Mouse (Mus musculus): ENCODE results near the gene Itga2.
A peak's percentile ranks its signal among the peaks of the same experiment; 100 is the strongest.

The Itga2 gene

GRCm38 (mm10) chr13:114822871-114823270, 109.0 kb downstream of the Itga2 start:
- Histone ChIP-seq H3K36me3 (ENCODE audit: control insufficient read depth, insufficient read depth, low read length, poor library complexity, severe bottlenecking) (peaks cover 2% of the 10 kb centered on the region; the same call in 1 of the 2 replicates), H3K27me3 (ENCODE audit: control insufficient read depth, insufficient read depth, low read length, poor library complexity, severe bottlenecking) (no peaks in the 10 kb centered on the region)
- DNase-seq (ENCODE audit: low read depth, low spot score) = no peak

DNA sequence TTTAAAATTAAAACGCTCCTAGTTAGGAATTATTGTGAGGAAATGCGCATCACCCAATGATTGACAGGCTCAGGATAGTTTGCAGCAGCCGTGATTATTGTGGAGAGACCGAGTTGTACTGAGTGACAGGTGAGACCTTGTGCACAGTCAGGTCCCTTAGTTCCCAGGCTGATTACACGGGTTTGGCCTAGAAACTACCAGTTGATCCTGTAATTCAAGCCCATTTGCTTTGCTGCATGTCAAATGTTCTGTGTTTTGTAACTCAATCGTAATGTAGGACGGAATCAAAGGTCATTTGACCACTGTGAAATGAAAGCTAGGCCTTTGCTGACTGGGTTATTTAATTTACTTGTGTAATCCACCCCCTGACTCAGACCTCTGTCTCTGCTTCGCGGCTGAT, 113.4 kb downstream of the Itga2 start:
- H3K27me3 ChIP-seq (ENCODE audit: control insufficient read depth, insufficient read depth, low read length, poor library complexity, severe bottlenecking) = no peaks in the 10 kb centered on the region
- no peaks in the 10 kb centered on the region for H3K36me3 ChIP-seq (ENCODE audit: control insufficient read depth, insufficient read depth, low read length, poor library complexity, severe bottlenecking)
- no peak for DNase-seq (ENCODE audit: low read depth, low spot score)

GRCm38 (mm10) chr13:114817751-114818360, 114.0 kb downstream of the Itga2 start, which contains the start of gene Mocs2:
Gene Mocs2 (plus strand): TSS chr13:114818236.
- no peaks in the 10 kb centered on the region for H3K27me3 ChIP-seq (ENCODE audit: control insufficient read depth, insufficient read depth, low read length, poor library complexity, severe bottlenecking)
- peak; percentile 97 for DNase-seq (ENCODE audit: low read depth, low spot score)
- no peaks in the 10 kb centered on the region for H3K36me3 ChIP-seq (ENCODE audit: control insufficient read depth, insufficient read depth, low read length, poor library complexity, severe bottlenecking)

DNA sequence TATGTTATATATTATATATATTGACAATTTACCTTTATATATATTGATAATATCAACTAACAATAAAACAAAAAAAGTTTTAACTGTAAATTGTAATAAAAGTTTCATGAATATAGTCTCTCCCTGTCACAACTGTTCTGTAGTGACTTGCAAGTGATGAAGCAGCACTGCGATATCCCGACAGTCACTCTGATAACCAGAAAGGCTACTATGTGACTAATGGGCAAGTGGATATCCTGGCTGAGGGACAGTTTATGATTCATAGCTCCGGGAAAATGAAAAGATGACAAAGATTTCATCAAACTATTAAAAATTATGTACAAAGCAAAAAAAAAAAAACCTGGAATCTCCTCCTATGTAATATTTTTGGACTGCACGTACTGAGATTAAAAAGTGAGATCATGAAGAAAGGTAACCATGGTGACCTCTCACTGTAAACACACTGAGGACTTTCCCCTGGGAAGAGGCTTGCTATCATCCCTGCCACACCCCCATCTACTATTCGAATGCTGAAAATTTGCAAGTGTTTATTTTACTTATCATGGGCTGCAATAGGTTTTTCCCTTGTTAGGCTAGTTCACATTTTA, 122.2 kb downstream of the Itga2 start:
- Histone ChIP-seq H3K36me3 (ENCODE audit: control insufficient read depth, insufficient read depth, low read length, poor library complexity, severe bottlenecking) (no peaks in the 10 kb centered on the region), H3K27me3 (ENCODE audit: control insufficient read depth, insufficient read depth, low read length, poor library complexity, severe bottlenecking) (no peaks in the 10 kb centered on the region)
- no peak for DNase-seq (ENCODE audit: low read depth, low spot score)

DNA sequence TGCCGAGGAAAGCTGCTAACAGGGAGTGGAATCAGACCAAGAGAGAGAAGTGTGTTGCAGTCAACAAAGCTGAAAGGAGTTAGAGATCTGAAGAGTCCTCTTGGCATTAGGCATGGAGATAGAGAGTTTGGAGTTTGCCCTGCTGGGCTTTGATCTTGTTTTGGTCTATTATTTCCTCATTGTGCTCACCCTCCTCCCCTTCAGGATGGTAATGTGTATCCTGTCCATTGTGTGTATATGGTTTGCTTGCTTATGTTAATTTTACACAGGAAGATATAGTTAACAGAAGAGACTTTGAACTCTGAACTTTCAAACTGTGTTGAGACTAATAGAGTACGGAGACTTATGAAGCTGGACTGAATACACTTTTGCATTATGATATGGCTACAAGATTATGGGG, 128.9 kb downstream of the Itga2 start:
- H3K27me3 ChIP-seq (ENCODE audit: control insufficient read depth, insufficient read depth, low read length, poor library complexity, severe bottlenecking) = no peaks in the 10 kb centered on the region
- no peaks in the 10 kb centered on the region for H3K36me3 ChIP-seq (ENCODE audit: control insufficient read depth, insufficient read depth, low read length, poor library complexity, severe bottlenecking)
- no peak for DNase-seq (ENCODE audit: low read depth, low spot score)

- DNase-seq (ENCODE audit: low read depth, low spot score) = no peak
- no peaks in the 10 kb centered on the region for H3K27me3 ChIP-seq (ENCODE audit: control insufficient read depth, insufficient read depth, low read length, poor library complexity, severe bottlenecking)
- H3K36me3 ChIP-seq (ENCODE audit: control insufficient read depth, insufficient read depth, low read length, poor library complexity, severe bottlenecking) = no peaks in the 10 kb centered on the region
These were observed 130.0 kb downstream of the Itga2 start for GRCm38 (mm10) chr13:114801857-114802256.

DNA sequence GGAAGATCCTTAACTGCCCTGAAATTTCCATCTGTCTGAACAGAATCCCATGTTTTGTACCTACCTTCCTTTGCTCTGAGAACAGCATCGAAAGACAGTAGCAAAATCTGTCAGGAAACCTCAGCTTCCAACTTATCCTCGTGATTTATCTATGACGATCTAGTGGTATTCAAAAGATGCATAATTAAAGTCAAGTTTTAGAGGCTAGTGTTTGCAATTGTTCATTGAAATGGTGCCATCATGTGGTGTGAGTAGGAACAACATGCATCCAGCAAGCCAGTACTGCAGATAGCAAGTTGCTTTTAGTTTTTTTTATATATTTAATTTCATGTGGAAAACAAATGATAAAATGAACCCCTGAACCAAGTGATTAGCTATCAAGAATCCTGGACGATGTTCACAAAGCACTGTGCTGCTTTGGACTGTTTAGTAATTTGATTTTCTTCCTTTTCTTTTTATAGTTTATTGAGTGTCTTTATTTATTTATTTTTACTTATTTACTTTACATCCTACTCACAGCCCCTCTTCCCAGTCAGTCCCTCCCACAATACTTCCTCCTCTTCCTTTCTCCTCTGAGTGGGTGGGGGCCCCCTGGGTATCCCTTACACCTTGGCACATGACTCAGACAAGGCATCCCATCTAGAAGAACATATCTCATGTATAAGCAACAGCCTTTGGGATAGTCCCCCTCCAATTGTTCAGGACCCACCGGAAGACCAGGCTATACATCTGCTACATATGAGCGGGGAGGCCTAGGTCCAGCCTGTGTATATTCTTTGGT, 138.5 kb downstream of the Itga2 start:
- no peaks in the 10 kb centered on the region for H3K36me3 ChIP-seq (ENCODE audit: control insufficient read depth, insufficient read depth, low read length, poor library complexity, severe bottlenecking)
- peak; percentile 57 for DNase-seq (ENCODE audit: low read depth, low spot score)
- H3K27me3 ChIP-seq (ENCODE audit: control insufficient read depth, insufficient read depth, low read length, poor library complexity, severe bottlenecking) = no peaks in the 10 kb centered on the region

DNA sequence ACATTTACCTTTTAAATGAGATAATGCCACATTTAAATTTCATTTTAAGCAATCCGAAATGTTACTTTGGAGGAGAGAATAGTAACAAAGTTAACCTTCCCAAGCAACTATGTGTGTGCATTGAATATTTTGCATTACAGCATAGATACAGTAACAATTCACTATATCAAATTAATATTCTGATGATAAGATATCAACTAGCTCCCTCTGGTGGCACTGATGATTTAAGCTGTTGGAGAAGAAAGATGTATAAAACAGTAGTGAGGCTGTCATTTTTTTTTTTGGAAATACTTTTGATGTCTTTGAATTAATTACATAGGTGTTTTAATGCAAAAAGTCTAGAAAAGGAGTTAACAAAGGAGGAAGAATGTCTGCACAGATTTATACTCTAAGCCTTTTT, 140.4 kb downstream of the Itga2 start:
- Histone ChIP-seq H3K36me3 (ENCODE audit: control insufficient read depth, insufficient read depth, low read length, poor library complexity, severe bottlenecking) (no peaks in the 10 kb centered on the region), H3K27me3 (ENCODE audit: control insufficient read depth, insufficient read depth, low read length, poor library complexity, severe bottlenecking) (no peaks in the 10 kb centered on the region)
- DNase-seq (ENCODE audit: low read depth, low spot score) = peak; percentile 15

Data from splenic B cell, adult 2 months (primary cell).